Mouse (Mus musculus): ENCODE data around the gene Gm20388. TPM values are rescaled to one million over a fixed set of nuclear protein-coding genes. Genes with fewer than 3 reads are reported as not detected.

Gene Gm20388
- polyA plus RNA-seq, 1 experiment from 2014 or later: not detected

GRCm38 (mm10) chr8:123497699-123498098, 3587.1 kb downstream of the Gm20388 start:
- no peaks in the 10 kb centered on the region for H3K27me3 ChIP-seq (ENCODE audit: control insufficient read depth, insufficient read depth, low read length)
- ATAC-seq (ENCODE audit: low FRiP score, low TSS enrichment): no peak
- H3K4me1 ChIP-seq (replicated peaks; ENCODE audit: control insufficient read depth, insufficient read depth): no peaks in the 10 kb centered on the region
- TF ChIP-seq CTCF (IDR thresholded peaks at IDR 0.05; ENCODE audit: low read depth) (peak; percentile 36), EP300 (optimal IDR thresholded peaks at IDR 0.05) (no peak)
- no peak for DNase-seq (ENCODE audit: low spot score)
- H3K36me3 ChIP-seq (ENCODE audit: control insufficient read depth, insufficient read depth, low read length): peaks cover 49% of the 10 kb centered on the region
- no peak overlapping the region for H3K4me3 ChIP-seq (ENCODE audit: low read depth, low read length)
- no peak overlapping the region for H3K27ac ChIP-seq (replicated peaks)
- H3K9ac ChIP-seq (ENCODE audit: low read length): no peak overlapping the region
- H3K4me2 ChIP-seq (replicated peaks; ENCODE audit: low read depth): no peak overlapping the region
- WGBS: 80% methylated on average over 4 of the region's 4 CpGs
- H3K9me3 ChIP-seq (ENCODE audit: control insufficient read depth, low read length): no peaks in the 10 kb centered on the region

- no peak for DNase-seq (ENCODE audit: low spot score)
- TF ChIP-seq EP300 (optimal IDR thresholded peaks at IDR 0.05): no peak
- no peak for ATAC-seq (ENCODE audit: low FRiP score, low TSS enrichment)
- Histone ChIP-seq H3K4me2 (replicated peaks; ENCODE audit: low read depth) (no peak overlapping the region), H3K36me3 (ENCODE audit: control insufficient read depth, insufficient read depth, low read length) (peaks cover 51% of the 10 kb centered on the region), H3K4me1 (replicated peaks; ENCODE audit: control insufficient read depth, insufficient read depth) (no peaks in the 10 kb centered on the region), H3K4me3 (ENCODE audit: low read depth, low read length) (no peak overlapping the region), H3K27ac (replicated peaks) (no peak overlapping the region; the same call in 1 of the 2 replicates), H3K9ac (ENCODE audit: low read length) (no peak overlapping the region), H3K9me3 (ENCODE audit: control insufficient read depth, low read length) (no peaks in the 10 kb centered on the region), H3K27me3 (ENCODE audit: control insufficient read depth, insufficient read depth, low read length) (no peaks in the 10 kb centered on the region)
- WGBS: 88% methylated on average over 11 of the region's 11 CpGs
Observed at GRCm38 (mm10) chr8:123498963-123499362, 3588.3 kb downstream of the Gm20388 start.

GRCm38 (mm10) chr8:123499556-123499955, 3588.9 kb downstream of the Gm20388 start:
- Histone ChIP-seq H3K27me3 (ENCODE audit: control insufficient read depth, insufficient read depth, low read length) (no peaks in the 10 kb centered on the region), H3K4me2 (replicated peaks; ENCODE audit: low read depth) (no peak overlapping the region), H3K36me3 (ENCODE audit: control insufficient read depth, insufficient read depth, low read length) (peaks cover 47% of the 10 kb centered on the region), H3K27ac (replicated peaks) (no peak overlapping the region), H3K4me3 (ENCODE audit: low read depth, low read length) (no peak overlapping the region), H3K4me1 (replicated peaks; ENCODE audit: control insufficient read depth, insufficient read depth) (no peaks in the 10 kb centered on the region), H3K9me3 (ENCODE audit: control insufficient read depth, low read length) (no peaks in the 10 kb centered on the region), H3K9ac (ENCODE audit: low read length) (no peak overlapping the region)
- TF ChIP-seq EP300 (optimal IDR thresholded peaks at IDR 0.05) (no peak), CTCF (IDR thresholded peaks at IDR 0.05; ENCODE audit: low read depth) (no peak)
- DNase-seq (ENCODE audit: low spot score) (no peak), ATAC-seq (ENCODE audit: low FRiP score, low TSS enrichment) (no peak)
- 87% methylated on average over 11 of the region's 11 CpGs for WGBS

- peak; percentile 29 for DNase-seq (ENCODE audit: low spot score)
- Histone ChIP-seq H3K27ac (replicated peaks) (no peak overlapping the region), H3K36me3 (ENCODE audit: control insufficient read depth, insufficient read depth, low read length) (peaks cover 33% of the 10 kb centered on the region), H3K9me3 (ENCODE audit: control insufficient read depth, low read length) (no peaks in the 10 kb centered on the region), H3K27me3 (ENCODE audit: control insufficient read depth, insufficient read depth, low read length) (no peaks in the 10 kb centered on the region), H3K4me3 (ENCODE audit: low read depth, low read length) (no peak overlapping the region), H3K4me1 (replicated peaks; ENCODE audit: control insufficient read depth, insufficient read depth) (no peaks in the 10 kb centered on the region), H3K4me2 (replicated peaks; ENCODE audit: low read depth) (no peak overlapping the region), H3K9ac (ENCODE audit: low read length) (no peak overlapping the region)
- WGBS: 78% methylated on average over 5 of the region's 5 CpGs
- TF ChIP-seq CTCF (IDR thresholded peaks at IDR 0.05; ENCODE audit: low read depth): no peak
- no peak for TF ChIP-seq EP300 (optimal IDR thresholded peaks at IDR 0.05)
- ATAC-seq (ENCODE audit: low FRiP score, low TSS enrichment): no peak; the same call in 1 of the 2 replicates
Observed at GRCm38 (mm10) chr8:123502192-123502591, 3591.6 kb downstream of the Gm20388 start.

DNA sequence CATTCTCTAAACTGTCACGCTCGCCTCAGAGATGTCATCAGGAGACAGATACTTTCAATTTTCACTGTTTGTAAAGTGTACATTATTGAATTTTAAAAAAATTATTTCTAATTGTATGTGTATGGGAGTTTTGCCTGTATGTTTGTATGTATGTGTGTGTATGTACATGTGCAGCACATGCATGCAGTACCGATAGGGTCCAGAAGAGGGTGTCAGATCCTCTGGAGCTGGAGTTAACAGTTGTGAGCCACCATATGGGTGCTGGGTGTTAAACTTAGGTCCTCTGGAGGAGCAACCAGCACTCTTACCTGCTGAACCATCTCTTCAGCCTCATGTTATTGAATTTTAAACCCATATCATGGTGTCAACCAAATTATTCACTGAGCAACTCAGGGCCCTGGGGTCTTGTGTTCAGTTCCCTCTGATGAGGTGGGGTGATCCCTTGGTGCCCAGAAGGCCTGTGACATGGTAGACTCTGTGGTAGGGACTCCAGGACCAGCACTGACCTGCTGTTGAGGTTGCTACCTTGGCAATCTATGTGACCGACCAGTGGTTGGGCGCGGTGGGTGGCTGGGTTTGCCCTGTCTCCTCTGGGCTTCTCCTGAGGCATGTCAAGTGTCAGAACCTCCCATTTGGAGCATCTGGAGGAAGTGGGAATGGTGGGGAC, 3593.3 kb downstream of the Gm20388 start:
- ATAC-seq (ENCODE audit: low FRiP score, low TSS enrichment) (no peak), DNase-seq (ENCODE audit: low spot score) (no peak)
- no peak overlapping the region for H3K27ac ChIP-seq (replicated peaks)
- no peaks in the 10 kb centered on the region for H3K9me3 ChIP-seq (ENCODE audit: control insufficient read depth, low read length)
- no peak overlapping the region for H3K4me3 ChIP-seq (ENCODE audit: low read depth, low read length)
- H3K27me3 ChIP-seq (ENCODE audit: control insufficient read depth, insufficient read depth, low read length): no peaks in the 10 kb centered on the region
- no peaks in the 10 kb centered on the region for H3K4me1 ChIP-seq (replicated peaks; ENCODE audit: control insufficient read depth, insufficient read depth)
- peaks cover 33% of the 10 kb centered on the region for H3K36me3 ChIP-seq (ENCODE audit: control insufficient read depth, insufficient read depth, low read length)
- WGBS: 97% methylated on average over 6 of the region's 6 CpGs
- TF ChIP-seq EP300 (optimal IDR thresholded peaks at IDR 0.05): no peak
- peak; percentile 22 for TF ChIP-seq CTCF (IDR thresholded peaks at IDR 0.05; ENCODE audit: low read depth)
- H3K4me2 ChIP-seq (replicated peaks; ENCODE audit: low read depth): no peak overlapping the region
- no peak overlapping the region for H3K9ac ChIP-seq (ENCODE audit: low read length)

GRCm38 (mm10) chr8:123504591-123505195, 3594.1 kb downstream of the Gm20388 start:
- ATAC-seq (ENCODE audit: low FRiP score, low TSS enrichment) (no peak), DNase-seq (ENCODE audit: low spot score) (no peak)
- Histone ChIP-seq H3K4me1 (replicated peaks; ENCODE audit: control insufficient read depth, insufficient read depth) (no peaks in the 10 kb centered on the region), H3K9ac (ENCODE audit: low read length) (no peak overlapping the region), H3K4me2 (replicated peaks; ENCODE audit: low read depth) (no peak overlapping the region), H3K27ac (replicated peaks) (no peak overlapping the region), H3K9me3 (ENCODE audit: control insufficient read depth, low read length) (no peaks in the 10 kb centered on the region), H3K4me3 (ENCODE audit: low read depth, low read length) (no peak overlapping the region), H3K27me3 (ENCODE audit: control insufficient read depth, insufficient read depth, low read length) (no peaks in the 10 kb centered on the region), H3K36me3 (ENCODE audit: control insufficient read depth, insufficient read depth, low read length) (peaks cover 32% of the 10 kb centered on the region)
- WGBS: 89% methylated on average over 9 of the region's 9 CpGs
- TF ChIP-seq CTCF (IDR thresholded peaks at IDR 0.05; ENCODE audit: low read depth): no peak
